Mouse (Mus musculus): ENCODE measurements around the gene Rbbp5. TPM values are rescaled to one million over a fixed set of nuclear protein-coding genes. Genes with fewer than 3 reads are reported as not detected.

Rbbp5 gene
- polyA plus RNA-seq, 1 experiment from 2014 or later: 63.4 TPM

DNA sequence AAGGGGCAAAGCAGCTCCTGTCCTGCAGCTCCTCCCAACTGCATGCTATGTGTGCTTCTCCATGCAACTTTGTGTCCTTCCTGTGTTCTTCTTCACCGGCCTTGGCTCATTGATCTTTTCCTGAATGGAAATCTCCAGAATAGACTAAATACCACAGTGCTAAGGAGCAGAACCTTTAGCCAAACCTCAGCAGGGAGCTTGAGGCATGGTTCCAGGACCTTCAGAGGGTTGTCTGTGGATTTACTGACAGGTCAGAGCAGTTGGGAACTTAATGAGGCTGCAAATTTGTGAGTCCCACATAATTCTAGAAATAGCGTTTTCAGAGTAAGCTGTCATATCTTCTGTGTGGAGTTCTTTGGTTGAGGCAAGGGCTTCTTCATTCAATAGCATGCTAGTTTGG, 23.4 kb downstream of the Rbbp5 start:
- H3K36me3 ChIP-seq: peaks cover 91% of the 10 kb centered on the region
- no peaks in the 10 kb centered on the region for H3K4me1 ChIP-seq (replicated peaks)
- H3K9ac ChIP-seq (replicated peaks): no peak overlapping the region
- WGBS: 89% methylated on average over 2 of the region's 2 CpGs
- H3K27me3 ChIP-seq: no peaks in the 10 kb centered on the region
- no peak overlapping the region for H3K27ac ChIP-seq
- ATAC-seq (ENCODE audit: insufficient number of reproducible peaks, insufficient read depth, low FRiP score, low TSS enrichment, low read depth): no peak
- no peak overlapping the region for H3K4me3 ChIP-seq (replicated peaks)
- H3K4me2 ChIP-seq: no peak overlapping the region
- H3K9me3 ChIP-seq: no peaks in the 10 kb centered on the region

DNA sequence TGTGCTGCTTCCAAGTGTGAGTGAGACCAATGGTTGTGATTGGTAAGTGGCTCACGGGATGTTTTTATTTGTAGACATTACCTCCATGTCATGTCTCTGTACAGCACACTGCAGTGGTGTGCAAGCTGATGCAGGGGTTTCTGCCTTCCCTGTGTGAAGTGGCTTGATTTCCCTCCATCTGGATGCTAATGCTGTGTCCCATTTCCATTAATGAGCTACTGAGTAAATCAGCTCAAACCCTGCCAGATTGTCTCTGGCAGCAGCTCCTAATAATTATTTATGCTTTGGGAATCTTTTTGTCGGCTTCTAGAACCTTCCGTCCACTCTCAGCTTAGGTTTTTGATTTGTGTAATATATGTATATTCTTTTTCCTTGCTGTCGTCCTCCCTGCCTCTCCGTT, 28.0 kb downstream of the Rbbp5 start:
- Histone ChIP-seq H3K4me1 (replicated peaks) (no peaks in the 10 kb centered on the region), H3K4me2 (no peak overlapping the region), H3K36me3 (peaks cover 89% of the 10 kb centered on the region), H3K27ac (no peak overlapping the region), H3K27me3 (no peaks in the 10 kb centered on the region), H3K4me3 (replicated peaks) (no peak overlapping the region), H3K9ac (replicated peaks) (no peak overlapping the region), H3K9me3 (no peaks in the 10 kb centered on the region)
- ATAC-seq (ENCODE audit: insufficient number of reproducible peaks, insufficient read depth, low FRiP score, low TSS enrichment, low read depth): no peak
- WGBS: 91% methylated on average over 5 of the region's 5 CpGs

DNA sequence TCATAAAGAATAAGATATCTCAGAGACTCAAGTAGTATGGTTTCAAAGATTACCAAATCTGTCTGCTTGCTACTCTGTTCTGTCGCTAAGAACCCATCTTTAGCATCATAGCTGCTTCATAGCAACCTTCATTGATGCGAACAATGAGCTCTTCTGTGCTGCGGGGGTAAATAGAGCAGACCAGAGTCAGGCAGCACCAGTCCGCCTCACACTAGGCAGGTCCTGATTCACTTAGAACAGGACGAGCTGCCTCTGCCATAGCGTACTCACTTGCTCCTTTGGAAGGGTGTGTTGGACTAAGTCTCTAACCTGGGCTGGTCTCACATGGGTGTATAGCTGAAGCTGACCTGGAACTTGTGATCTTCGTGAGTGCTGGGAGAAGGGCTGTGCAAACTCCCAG, 28.9 kb downstream of the Rbbp5 start, which contains the start of gene Tmem81:
Gene Tmem81 (plus strand): TSS at position 173 of the 400 bp plus-strand sequence.
- no peak within 1 kb of the TSS for H3K27ac ChIP-seq
- H3K4me3 ChIP-seq (replicated peaks): no peak within 1 kb of the TSS
- H3K4me2 ChIP-seq: no peak within 1 kb of the TSS
- 94% methylated on average over 7 of the region's 7 CpGs for WGBS
- peaks cover 80% of the 10 kb centered on the region for H3K36me3 ChIP-seq
- no peaks in the 10 kb centered on the region for H3K9me3 ChIP-seq
- H3K27me3 ChIP-seq: no peaks in the 10 kb centered on the region
- ATAC-seq (ENCODE audit: insufficient number of reproducible peaks, insufficient read depth, low FRiP score, low TSS enrichment, low read depth): no peak
- no peaks in the 10 kb centered on the region for H3K4me1 ChIP-seq (replicated peaks)
- no peak within 1 kb of the TSS for H3K9ac ChIP-seq (replicated peaks)

DNA sequence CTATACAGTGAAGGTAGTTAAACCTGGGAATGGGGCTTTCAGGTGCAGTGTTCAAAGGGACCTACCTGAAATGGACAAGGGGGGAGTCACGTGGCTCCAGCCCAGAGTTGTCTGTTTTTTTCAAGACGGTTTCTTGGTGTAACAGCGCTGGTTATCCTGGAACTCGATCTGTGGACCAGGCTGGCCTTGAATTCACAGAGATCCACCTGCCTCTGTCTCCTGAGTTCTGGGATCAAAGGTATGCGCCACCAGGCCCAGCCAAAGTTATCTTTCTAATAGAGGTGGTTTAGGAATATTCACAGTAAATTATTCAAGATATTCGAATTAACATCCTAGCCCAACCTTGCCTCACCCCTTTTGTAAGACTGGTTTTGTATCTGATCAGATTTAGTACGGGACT, 29.5 kb downstream of the Rbbp5 start:
- no peak overlapping the region for H3K4me2 ChIP-seq
- H3K36me3 ChIP-seq: peaks cover 74% of the 10 kb centered on the region
- no peak overlapping the region for H3K27ac ChIP-seq
- peaks cover 5% of the 10 kb centered on the region for H3K4me1 ChIP-seq (replicated peaks)
- H3K9me3 ChIP-seq: no peaks in the 10 kb centered on the region
- no peak overlapping the region for H3K9ac ChIP-seq (replicated peaks)
- no peak overlapping the region for H3K4me3 ChIP-seq (replicated peaks)
- WGBS: 94% methylated on average over 7 of the region's 7 CpGs
- H3K27me3 ChIP-seq: no peaks in the 10 kb centered on the region
- no peak for ATAC-seq (ENCODE audit: insufficient number of reproducible peaks, insufficient read depth, low FRiP score, low TSS enrichment, low read depth)

DNA sequence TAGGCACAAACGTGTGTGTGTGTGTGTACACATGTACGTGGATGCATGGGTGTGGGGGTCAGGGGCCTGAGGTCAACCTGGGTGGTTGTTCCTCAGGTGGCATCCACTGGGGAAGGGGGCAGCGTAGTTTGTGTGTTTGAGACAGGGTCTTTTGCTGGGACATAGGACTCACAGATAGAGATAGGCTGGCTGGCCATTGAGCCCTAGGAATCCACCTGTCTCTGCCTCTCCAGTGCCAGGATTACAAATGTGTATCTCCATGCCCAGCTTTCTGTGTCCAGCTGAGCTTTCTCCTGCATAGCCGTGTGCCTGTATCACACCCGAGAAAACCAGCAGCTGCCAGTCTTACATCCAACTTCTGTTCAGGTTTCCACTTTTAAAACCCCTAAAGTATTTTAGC, 32.6 kb downstream of the Rbbp5 start:
- 83% methylated on average over 5 of the region's 5 CpGs for WGBS
- ATAC-seq (ENCODE audit: insufficient number of reproducible peaks, insufficient read depth, low FRiP score, low TSS enrichment, low read depth): no peak
- no peaks in the 10 kb centered on the region; the same call in 1 of the 2 replicates for H3K27me3 ChIP-seq
- H3K4me3 ChIP-seq (replicated peaks): no peak overlapping the region
- H3K9me3 ChIP-seq: no peaks in the 10 kb centered on the region
- H3K36me3 ChIP-seq: peaks cover 46% of the 10 kb centered on the region
- H3K27ac ChIP-seq: no peak overlapping the region
- no peak overlapping the region for H3K4me2 ChIP-seq
- H3K9ac ChIP-seq (replicated peaks): no peak overlapping the region
- H3K4me1 ChIP-seq (replicated peaks): peaks cover 12% of the 10 kb centered on the region

DNA sequence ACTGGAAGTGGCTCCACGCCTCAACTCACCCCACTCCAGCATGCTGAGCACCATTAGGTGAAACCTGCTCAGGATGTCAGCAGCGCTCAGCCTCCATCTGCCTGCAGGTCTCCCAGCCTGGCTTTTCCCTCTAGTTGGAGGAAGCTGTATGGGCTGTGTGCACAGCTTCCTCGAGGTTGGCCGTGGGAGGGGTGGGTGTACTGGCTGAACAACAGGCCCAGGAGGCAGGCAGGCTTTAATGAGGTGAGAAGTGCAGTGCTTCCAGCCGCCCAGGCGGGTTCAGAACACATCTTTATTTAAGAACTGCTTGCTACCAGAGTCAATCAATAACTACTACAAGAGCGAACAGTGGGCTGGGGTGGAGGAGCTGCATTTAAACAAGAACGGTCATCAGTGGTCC, 34.4 kb downstream of the Rbbp5 start:
- 0 out of 2 replicates have a peak, but pooled peaks have one; percentile 27 for ATAC-seq (ENCODE audit: insufficient number of reproducible peaks, insufficient read depth, low FRiP score, low TSS enrichment, low read depth)
- Histone ChIP-seq H3K27ac (peak overlapping the region; percentile 37; the same call in 1 of the 2 replicates), H3K36me3 (peaks cover 28% of the 10 kb centered on the region), H3K9me3 (no peaks in the 10 kb centered on the region), H3K4me1 (replicated peaks) (peaks cover 12% of the 10 kb centered on the region), H3K9ac (replicated peaks) (no peak overlapping the region), H3K27me3 (no peaks in the 10 kb centered on the region; the same call in 1 of the 2 replicates), H3K4me2 (no peak overlapping the region), H3K4me3 (replicated peaks) (no peak overlapping the region)
- WGBS: 23% methylated on average over 8 of the region's 8 CpGs

DNA sequence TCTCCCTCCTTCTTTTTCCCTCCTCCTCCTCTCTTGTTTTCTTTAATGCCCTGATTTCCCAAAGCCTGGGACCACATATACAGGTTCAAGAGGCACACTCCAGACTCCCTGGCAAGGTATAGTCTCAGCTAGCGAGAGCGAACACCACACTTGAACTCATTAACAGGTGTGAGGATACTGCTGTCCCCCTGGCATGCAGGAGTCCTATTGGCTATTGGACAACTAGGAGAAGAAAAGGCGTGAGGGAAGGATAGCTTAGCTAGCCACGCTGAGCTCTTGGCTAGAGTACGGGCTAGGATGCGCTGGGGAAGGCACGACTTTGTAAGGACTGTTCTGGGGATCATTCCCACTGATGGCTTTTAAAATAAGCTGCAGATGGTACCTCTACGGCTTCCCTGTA, 34.9 kb downstream of the Rbbp5 start:
- ATAC-seq (ENCODE audit: insufficient number of reproducible peaks, insufficient read depth, low FRiP score, low TSS enrichment, low read depth): no peak
- Histone ChIP-seq H3K9me3 (no peaks in the 10 kb centered on the region), H3K4me1 (replicated peaks) (peaks cover 12% of the 10 kb centered on the region), H3K27me3 (no peaks in the 10 kb centered on the region; the same call in 1 of the 2 replicates), H3K4me2 (no peak overlapping the region), H3K36me3 (peaks cover 22% of the 10 kb centered on the region), H3K9ac (replicated peaks) (no peak overlapping the region), H3K4me3 (replicated peaks) (no peak overlapping the region), H3K27ac (no peak overlapping the region)
- 73% methylated on average over 8 of the region's 8 CpGs for WGBS

DNA sequence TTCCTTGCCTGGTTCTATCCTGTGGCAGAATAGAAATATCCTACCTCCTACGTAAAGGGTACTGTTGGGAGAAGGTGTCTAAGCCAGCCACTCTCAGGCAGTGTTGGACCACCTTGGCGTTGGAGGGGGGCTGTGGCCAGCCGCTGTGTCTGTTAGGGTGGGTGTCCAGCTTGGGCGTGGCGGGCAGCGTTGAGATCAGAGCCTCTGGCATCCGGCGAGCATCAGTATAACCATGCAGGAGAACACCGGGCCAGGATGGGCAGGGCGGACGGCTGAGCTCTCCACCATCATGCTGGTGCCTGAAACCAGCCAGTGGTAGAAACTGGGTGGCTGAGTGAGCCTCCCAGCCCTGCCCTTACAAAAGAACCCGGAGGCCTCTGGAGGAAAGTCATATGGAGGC, 38.2 kb downstream of the Rbbp5 start:
- WGBS: 88% methylated on average over 12 of the region's 12 CpGs

DNA sequence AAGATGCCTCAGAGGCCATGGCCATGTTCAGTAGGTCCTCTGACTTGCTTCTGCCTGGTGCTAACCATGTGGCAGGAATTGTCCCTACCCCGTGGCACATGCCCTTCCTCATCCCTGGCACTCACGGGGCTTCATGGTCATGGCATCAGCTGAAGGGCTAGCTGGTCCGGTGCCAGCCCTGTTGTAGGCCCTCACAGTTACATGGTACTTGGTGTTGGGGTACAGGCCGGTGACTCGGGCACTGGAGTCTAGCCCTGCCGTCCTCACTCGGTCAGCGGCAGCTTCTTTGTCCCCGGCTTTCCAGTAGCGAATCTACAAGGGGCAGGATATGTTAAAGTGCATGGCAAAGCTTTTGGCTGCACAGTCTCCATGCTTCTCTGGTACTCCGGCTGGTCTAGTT, 39.6 kb downstream of the Rbbp5 start:
- Histone ChIP-seq H3K9me3 (no peaks in the 10 kb centered on the region), H3K4me3 (replicated peaks) (no peak overlapping the region), H3K27me3 (no peaks in the 10 kb centered on the region; the same call in 1 of the 2 replicates), H3K4me1 (replicated peaks) (peaks cover 12% of the 10 kb centered on the region), H3K36me3 (no peaks in the 10 kb centered on the region), H3K9ac (replicated peaks) (no peak overlapping the region), H3K4me2 (no peak overlapping the region), H3K27ac (no peak overlapping the region)
- no peak for ATAC-seq (ENCODE audit: insufficient number of reproducible peaks, insufficient read depth, low FRiP score, low TSS enrichment, low read depth)
- 90% methylated on average over 11 of the region's 11 CpGs for WGBS

More for the DNA sequence above, 38.2 kb downstream of the Rbbp5 start:
- H3K4me3 ChIP-seq (replicated peaks): no peak overlapping the region
- ATAC-seq (ENCODE audit: insufficient number of reproducible peaks, insufficient read depth, low FRiP score, low TSS enrichment, low read depth): no peak
- H3K27me3 ChIP-seq: no peaks in the 10 kb centered on the region; the same call in 1 of the 2 replicates
- peaks cover 12% of the 10 kb centered on the region for H3K4me1 ChIP-seq (replicated peaks)
- H3K9me3 ChIP-seq: no peaks in the 10 kb centered on the region
- no peak overlapping the region for H3K9ac ChIP-seq (replicated peaks)
- no peak overlapping the region for H3K4me2 ChIP-seq
- H3K27ac ChIP-seq: no peak overlapping the region
- H3K36me3 ChIP-seq: no peaks in the 10 kb centered on the region

DNA sequence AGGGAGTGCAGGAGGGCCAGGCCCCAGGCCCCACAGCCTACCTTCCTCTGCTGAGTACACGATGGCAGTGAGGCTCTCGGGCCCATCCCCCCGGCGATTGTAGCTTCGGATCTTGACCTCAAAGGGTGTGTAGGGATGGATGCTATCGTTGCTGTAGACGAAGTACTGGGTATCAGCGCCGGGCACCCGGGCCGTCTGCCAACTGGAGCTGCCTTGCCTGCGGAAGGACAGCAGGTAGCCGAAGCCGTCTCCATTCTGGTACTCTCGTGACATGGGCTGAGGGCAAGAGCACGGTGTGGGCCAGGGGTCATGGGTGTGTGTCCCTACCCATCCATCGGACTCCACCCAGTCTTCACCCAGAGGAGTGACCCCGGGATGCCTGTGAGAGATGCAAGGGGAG, 41.5 kb downstream of the Rbbp5 start:
- peaks cover 2% of the 10 kb centered on the region; the same call in 1 of the 2 replicates for H3K27me3 ChIP-seq

DNA sequence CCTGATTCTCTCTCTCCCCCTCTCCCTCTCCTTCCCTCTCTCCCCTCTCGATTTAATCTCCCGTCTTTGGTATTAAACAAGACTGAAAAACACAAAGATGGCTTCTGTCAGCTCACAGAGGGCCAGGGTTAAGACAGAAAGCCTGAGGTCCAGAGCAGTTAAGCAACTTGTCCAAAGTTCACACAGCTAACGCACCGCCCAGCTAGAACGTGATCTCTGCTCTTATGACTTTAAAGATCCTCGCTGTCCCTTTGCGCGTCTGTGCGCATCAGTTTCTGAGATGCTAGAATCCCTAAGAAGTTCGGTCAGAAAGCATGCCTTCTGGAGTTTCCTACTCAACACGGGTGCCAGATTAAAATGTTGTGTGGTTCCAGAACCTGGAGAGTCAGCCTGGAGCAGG, 42.6 kb downstream of the Rbbp5 start:
- Histone ChIP-seq H3K27ac (no peak overlapping the region), H3K9me3 (no peaks in the 10 kb centered on the region), H3K4me1 (replicated peaks) (peaks cover 6% of the 10 kb centered on the region; the same call in 1 of the 2 replicates), H3K4me2 (no peak overlapping the region), H3K9ac (replicated peaks) (no peak overlapping the region), H3K36me3 (no peaks in the 10 kb centered on the region), H3K4me3 (replicated peaks) (no peak overlapping the region), H3K27me3 (0 out of 2 replicates have a peak, but pooled peaks cover 2% of the 10 kb centered on the region)
- WGBS: 91% methylated on average over 11 of the region's 11 CpGs
- no peak for ATAC-seq (ENCODE audit: insufficient number of reproducible peaks, insufficient read depth, low FRiP score, low TSS enrichment, low read depth)

More for the DNA sequence above, 41.5 kb downstream of the Rbbp5 start:
- H3K36me3 ChIP-seq: no peaks in the 10 kb centered on the region
- H3K4me1 ChIP-seq (replicated peaks): peaks cover 6% of the 10 kb centered on the region; the same call in 1 of the 2 replicates
- no peak overlapping the region for H3K4me3 ChIP-seq (replicated peaks)
- no peak for ATAC-seq (ENCODE audit: insufficient number of reproducible peaks, insufficient read depth, low FRiP score, low TSS enrichment, low read depth)
- no peak overlapping the region for H3K9ac ChIP-seq (replicated peaks)
- no peak overlapping the region for H3K4me2 ChIP-seq
- H3K27ac ChIP-seq: no peak overlapping the region
- WGBS: 82% methylated on average over 18 of the region's 18 CpGs
- no peaks in the 10 kb centered on the region for H3K9me3 ChIP-seq

DNA sequence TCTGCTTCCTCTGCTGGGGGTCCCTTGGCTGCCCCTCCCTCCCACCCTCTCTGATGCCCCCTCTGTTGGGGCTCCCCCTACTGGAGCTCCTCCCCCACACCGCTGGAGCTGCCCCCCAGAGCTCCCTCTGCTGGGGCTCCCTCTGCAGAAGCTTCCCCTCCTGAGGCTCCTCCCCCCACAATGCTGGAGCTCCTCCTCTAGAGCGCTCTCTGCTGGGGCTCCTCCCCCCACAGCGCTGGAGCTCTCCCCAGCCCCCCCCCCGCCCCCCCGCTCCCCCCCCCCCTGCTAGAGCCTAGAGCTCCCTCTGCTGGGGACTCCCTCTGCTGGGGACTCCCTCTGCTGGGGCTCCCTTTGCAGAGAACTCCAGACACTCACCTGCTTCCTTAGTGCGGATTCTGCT, 43.6 kb downstream of the Rbbp5 start:
- WGBS: 18% methylated on average over 2 of the region's 6 CpGs
- peaks cover 8% of the 10 kb centered on the region for H3K27me3 ChIP-seq
- no peak overlapping the region for H3K9ac ChIP-seq (replicated peaks)
- H3K9me3 ChIP-seq: no peaks in the 10 kb centered on the region
- no peak overlapping the region for H3K4me3 ChIP-seq (replicated peaks)
- H3K4me2 ChIP-seq: no peak overlapping the region
- peaks cover 6% of the 10 kb centered on the region; the same call in 1 of the 2 replicates for H3K4me1 ChIP-seq (replicated peaks)
- no peak overlapping the region for H3K27ac ChIP-seq
- ATAC-seq (ENCODE audit: insufficient number of reproducible peaks, insufficient read depth, low FRiP score, low TSS enrichment, low read depth): peak; percentile 37; the same call in 1 of the 2 replicates
- H3K36me3 ChIP-seq: no peaks in the 10 kb centered on the region

All from limb, embryonic 12.5 days (tissue).